12 mouse cellular contexts compared by ENCODE assay signal in the genomic region with DNA sequence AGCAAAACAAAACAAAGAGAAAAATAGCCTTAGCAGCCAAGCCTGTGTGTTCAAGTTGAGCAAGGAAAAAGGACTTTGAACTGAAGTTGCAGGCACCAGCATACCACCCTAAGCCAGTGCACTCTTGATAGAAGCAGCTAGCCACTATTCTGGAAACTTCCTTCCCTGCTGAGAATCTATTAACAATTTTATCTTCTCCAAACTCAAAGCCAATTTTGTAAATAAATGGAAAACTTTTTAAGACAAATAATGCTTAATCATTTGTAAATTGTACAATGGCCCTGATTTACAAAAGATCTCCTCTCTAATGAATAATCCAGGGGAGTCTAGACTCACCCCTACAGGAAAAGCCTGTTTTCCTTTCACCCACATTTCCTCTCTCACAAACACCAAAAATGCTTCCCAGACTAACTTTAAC.
DNase-seq lines count a peak whose midpoint lies in the region; ATAC-seq and TF ChIP-seq lines count a peak whose summit lies in the region.
"Had no signal": no experiment of that assay in that cellular context is flagged by ENCODE, and none has a peak within 500 bp of the region (broad histone marks: within the 10 kb centered on the region; RNA-seq: fewer than 3 reads in every experiment).

No protein-coding gene starts in this region.

- no peaks in the 10 kb centered on the region for H3K9me3 ChIP-seq in lung, postnatal 0 days (ENCODE audit: low read length)
- H3K9me3 ChIP-seq in stomach, postnatal 0 days (ENCODE audit: control insufficient read depth, low read length), result no peaks in the 10 kb centered on the region
- H3K9me3 ChIP-seq: embryonic facial prominence, embryonic 10.5 days had no signal

- no peak overlapping the region for H3K4me2 ChIP-seq in lung, postnatal 0 days (replicated peaks; ENCODE audit: low read depth, low read length)
- H3K4me2 ChIP-seq in stomach, postnatal 0 days (replicated peaks; ENCODE audit: low read depth), result no peak overlapping the region

- H3K4me1 ChIP-seq in lung, postnatal 0 days (ENCODE audit: insufficient read depth, low read depth, low read length), result peaks cover 13% of the 10 kb centered on the region; the same call in 1 of the 2 replicates
- H3K4me1 ChIP-seq in stomach, postnatal 0 days (replicated peaks; ENCODE audit: control insufficient read depth, insufficient read depth), result peaks cover 2% of the 10 kb centered on the region; the same call in 1 of the 2 replicates

- no peak for DNase-seq in frontal cortex, postnatal 36 days (ENCODE audit: low spot score in 2 of 2)
- DNase-seq in lung, postnatal 0 days (ENCODE audit: low spot score), result peak; percentile 26
- DNase-seq in lung, postnatal 14 days, result no peak
- peak; percentile 55 for DNase-seq in kidney, postnatal 14 days
- no peak for DNase-seq in stomach, postnatal 0 days (ENCODE audit: low spot score)
- DNase-seq in left cerebral cortex, postnatal 10 days (ENCODE audit: extremely low spot score in 1 of 2, low spot score in 2 of 2), result no peak
- DNase-seq in testis, postnatal 14 days (ENCODE audit: low spot score), result no peak
- DNase-seq: cerebellum, adult 11 months had no signal

- no peak for TF ChIP-seq CTCF in lung, postnatal 0 days (IDR thresholded peaks at IDR 0.05)
- TF ChIP-seq CTCF in stomach, postnatal 0 days (IDR thresholded peaks at IDR 0.05; ENCODE audit: low read depth), result no peak

- no peak overlapping the region for H3K4me3 ChIP-seq in lung, postnatal 0 days (ENCODE audit: low read depth, low read length)
- H3K4me3 ChIP-seq in stomach, postnatal 0 days (ENCODE audit: low read depth, low read length), result no peak overlapping the region
- H3K4me3 ChIP-seq: embryonic facial prominence, embryonic 10.5 days had no signal

- H3K36me3 ChIP-seq in lung, postnatal 0 days (ENCODE audit: insufficient read depth, low read length), result no peaks in the 10 kb centered on the region
- H3K36me3 ChIP-seq in stomach, postnatal 0 days (ENCODE audit: control insufficient read depth, insufficient read depth, low read length), result no peaks in the 10 kb centered on the region
- H3K36me3 ChIP-seq: embryonic facial prominence, embryonic 10.5 days had no signal

- no peak for TF ChIP-seq EP300 in lung, postnatal 0 days (IDR thresholded peaks at IDR 0.05)
- TF ChIP-seq EP300 in stomach, postnatal 0 days (optimal IDR thresholded peaks at IDR 0.05), result no peak

- H3K9ac ChIP-seq in lung, postnatal 0 days (replicated peaks; ENCODE audit: low read depth), result no peak overlapping the region
- no peak overlapping the region for H3K9ac ChIP-seq in stomach, postnatal 0 days (ENCODE audit: low read length)

- ATAC-seq in frontal cortex, adult (ENCODE audit: low TSS enrichment), result peak; percentile 57; the same call in 1 of the 2 replicates
- peak; percentile 47; the same call in 1 of the 2 replicates for ATAC-seq in lung, postnatal 0 days
- ATAC-seq in stomach, postnatal 0 days (ENCODE audit: low FRiP score, low TSS enrichment), result peak; percentile 88
- ATAC-seq: activated CD4-positive, CD25-positive, alpha-beta regulatory T cell, adult 4 months; hindbrain, postnatal 0 days had no signal

- H3K27me3 ChIP-seq in lung, postnatal 0 days (replicated peaks; ENCODE audit: insufficient read depth, low read length), result no peaks in the 10 kb centered on the region
- no peaks in the 10 kb centered on the region for H3K27me3 ChIP-seq in stomach, postnatal 0 days (ENCODE audit: control insufficient read depth, insufficient read depth, low read length)

- peak overlapping the region; percentile 71 for H3K27ac ChIP-seq in lung, postnatal 0 days (ENCODE audit: low read length)
- H3K27ac ChIP-seq in stomach, postnatal 0 days (replicated peaks), result peak overlapping the region; percentile 61
- H3K27ac ChIP-seq: hindbrain, postnatal 0 days had no signal

- intact Hi-C loops in left cerebral cortex, postnatal 10 days (cut with DNase I), result no loop called here

Comparison
In these comparisons a context has a peak if more than half of its experiments do, and no peak if none do; other contexts are left out.
1. DNase-seq: peak in lung, postnatal 0 days (single experiment) and kidney, postnatal 14 days (single experiment); none in frontal cortex, postnatal 36 days (0 of 2), lung, postnatal 14 days (single experiment), stomach, postnatal 0 days (single experiment), left cerebral cortex, postnatal 10 days (0 of 2) and testis, postnatal 14 days (single experiment).
2. Peak in every context shown above with its lines, with median percentiles within 50 percentile points of each other: ATAC-seq.